In genomic region chr6:31081988-31082387, GRCm38 (mm10) we compare ENCODE assay signal across 25 mouse cellular contexts.
DNase-seq lines count a peak whose midpoint lies in the region; ATAC-seq and TF ChIP-seq lines count a peak whose summit lies in the region.
"Had no signal": no experiment of that assay in that cellular context is flagged by ENCODE, and none has a peak within 500 bp of the region (broad histone marks: within the 10 kb centered on the region; RNA-seq: fewer than 3 reads in every experiment).

No protein-coding gene starts in this region.

- peak; percentile 72 for ATAC-seq in Patski
- ATAC-seq: intestine, embryonic 15.5 days had no signal

- H3K79me2 ChIP-seq in myocyte (ENCODE audit: control insufficient read depth, insufficient read depth) = peaks cover 65% of the 10 kb centered on the region

- peak overlapping the region; percentile 92 for H3K4me2 ChIP-seq in myocyte (ENCODE audit: low read depth)
- H3K4me2 ChIP-seq: embryonic facial prominence, embryonic 12.5 days; forebrain, embryonic 12.5 days; heart, embryonic 13.5 days; hindbrain, embryonic 15.5 days; intestine, embryonic 15.5 days; liver, embryonic 13.5 days had no signal

- peak overlapping the region; percentile 68; the same call in 1 of the 2 replicates for H3K27ac ChIP-seq in layer of hippocampus, adult 2 months
- H3K27ac ChIP-seq: embryonic facial prominence, embryonic 12.5 days; forebrain, embryonic 12.5 days; hindbrain, embryonic 15.5 days; intestine, embryonic 15.5 days; liver, embryonic 13.5 days; midbrain, embryonic 10.5 days had no signal

- in situ Hi-C loops in Patski (cut with MboI; ENCODE audit: low pct_unique_long_range_greater_than_20kb) = no loop called here

- peak; percentile 36 to 40 for DNase-seq in adrenal gland, postnatal 36 days
- no peak for DNase-seq in adrenal gland, postnatal 10 days
- no peak for DNase-seq in layer of hippocampus, adult 2 months (ENCODE audit: low spot score in 2 of 2)
- DNase-seq in layer of hippocampus, adult 8-10 months (ENCODE audit: low spot score in 2 of 2) = no peak
- no peak for DNase-seq in Patski (ENCODE audit: low read depth, low spot score)
- DNase-seq in right cerebral cortex, postnatal 36 days (ENCODE audit: low spot score in 2 of 2) = no peak
- no peak for DNase-seq in adrenal gland, postnatal 4 days (ENCODE audit: low spot score in 2 of 2)
- DNase-seq: cerebellum, adult 2 months; cerebellum, postnatal 25 days; heart, postnatal 36 days; kidney, adult 8-10 months; kidney, postnatal 25 days; liver, embryonic 13.5 days; lung, adult 2 months; thymus, adult 18-20 months; thymus, postnatal 4 days had no signal

- peaks cover 34% of the 10 kb centered on the region for H3K36me3 ChIP-seq in myocyte (ENCODE audit: control insufficient read depth, insufficient read depth)
- H3K36me3 ChIP-seq: embryonic facial prominence, embryonic 12.5 days; forebrain, embryonic 12.5 days; heart, embryonic 13.5 days; hindbrain, embryonic 15.5 days; intestine, embryonic 15.5 days; midbrain, embryonic 10.5 days had no signal

- POLR2A ChIA-PET in Patski (lab: Charles Lee) = interaction anchor here (1.3 to 2.2 kb wide), 3 partner anchors 19 to 33 kb away, joined by 3 to 9 read pairs (median 6); no protein-coding TSS in a partner anchor

- H3K27me3 ChIP-seq in Patski (no peaks in the 10 kb centered on the region), myocyte (ENCODE audit: control insufficient read depth, insufficient read depth, insufficient read length) (no peaks in the 10 kb centered on the region)
- H3K27me3 ChIP-seq: CH12.LX; embryonic facial prominence, embryonic 12.5 days; forebrain, embryonic 12.5 days; heart, embryonic 13.5 days; hindbrain, embryonic 15.5 days; intestine, embryonic 15.5 days; liver, embryonic 13.5 days had no signal

- H3ac ChIP-seq in myocyte (ENCODE audit: control insufficient read depth, insufficient read length) = no peak overlapping the region

- CTCF ChIA-PET in Patski (lab: Charles Lee) = interaction anchor here (1.0 to 5.1 kb wide), 3 partner anchors 19 to 43 kb away, joined by 4 to 22 read pairs (median 5); no protein-coding TSS in a partner anchor

- TF ChIP-seq POLR2A in myocyte (IDR thresholded peaks at IDR 0.05; ENCODE audit: insufficient read length, low read depth) = no peak

- H3K4me3 ChIP-seq in layer of hippocampus, adult 2 months = no peak overlapping the region
- H3K4me3 ChIP-seq in myocyte = no peak overlapping the region
- H3K4me3 ChIP-seq: embryonic facial prominence, embryonic 12.5 days; erythroblast, embryonic 14.5 days; forebrain, embryonic 12.5 days; heart, embryonic 13.5 days; hindbrain, embryonic 15.5 days; intestine, embryonic 15.5 days; liver, embryonic 13.5 days; midbrain, embryonic 10.5 days had no signal

- no peak for TF ChIP-seq CTCF in layer of hippocampus, adult 2 months (conservative IDR thresholded peaks at IDR 0.05)
- no peak for TF ChIP-seq CTCF in Patski (IDR thresholded peaks at IDR 0.05)

TF ChIP-seq in myocyte, 11 proteins besides CTCF, POLR2A, EP300 and RAD21:
- TF ChIP-seq REST (IDR thresholded peaks at IDR 0.05; ENCODE audit: insufficient read depth, insufficient read length) (no peak), MYOD1 (IDR thresholded peaks at IDR 0.05; ENCODE audit: control insufficient read depth in 1 of 3, insufficient read length in 2 of 3, low read depth in 2 of 3) (peak in 1 of 3 experiments; percentile 12), SRF (IDR thresholded peaks at IDR 0.05; ENCODE audit: control insufficient read depth, insufficient read length, low read depth) (no peak)

Comparison
In these comparisons a context has a peak if more than half of its experiments do, and no peak if none do; other contexts are left out.
1. DNase-seq: peak in adrenal gland, postnatal 36 days (2 of 2); none in adrenal gland, postnatal 10 days (single experiment), layer of hippocampus, adult 2 months (0 of 2), layer of hippocampus, adult 8-10 months (0 of 2), Patski (single experiment), right cerebral cortex, postnatal 36 days (0 of 2) and adrenal gland, postnatal 4 days (0 of 2).